Mouse (Mus musculus) heart, embryonic 11.5 days (tissue): ENCODE measurements around the gene Ryk. TPM values are rescaled to one million over a fixed set of nuclear protein-coding genes. Genes with fewer than 3 reads are reported as not detected.
"Not testable (repeated sequence)": the region's sequence is repeated elsewhere in the genome, so short reads cannot be mapped to it uniquely, and the experiment has no call there.

Source experiments
- ATAC-seq: fragments of 200-750 bp; cut with Nextera tagmentation; replicated peaks from 2 replicates; pipeline ENCODE4 v1.8.0; 2017; ENCODE audit warnings: moderate library complexity; ENCODE audit not compliant: insufficient number of reproducible peaks, low FRiP score, low TSS enrichment
- H3K27ac ChIP-seq: fragments of 300-500 bp; sonication (generic); 2 replicates; pipeline ENCODE4 v1.5.1; 2014; ENCODE audit warnings: mild to moderate bottlenecking, low read depth, low read length
- H3K27me3 ChIP-seq: fragments of 300-500 bp; sonication (generic); 2 replicates; pipeline ENCODE4 v1.6.1; 2014; ENCODE audit warnings: mild to moderate bottlenecking, low read length, mixed read lengths; ENCODE audit not compliant: control insufficient read depth, insufficient read depth
- H3K36me3 ChIP-seq: fragments of 300-500 bp; sonication (generic); 2 replicates; pipeline ENCODE4 v1.6.1; 2014; ENCODE audit warnings: mild to moderate bottlenecking, low read length, moderate library complexity, mixed read lengths; ENCODE audit not compliant: control insufficient read depth, insufficient read depth
- H3K4me1 ChIP-seq: fragments of 300-500 bp; sonication (generic); 2 replicates; pipeline ENCODE4 v1.6.1; 2014; ENCODE audit warnings: low read length; ENCODE audit not compliant: control insufficient read depth, insufficient read depth
- H3K4me2 ChIP-seq: fragments of 300-500 bp; sonication (generic); 2 replicates; pipeline ENCODE4 v1.6.1; 2014; ENCODE audit warnings: mild to moderate bottlenecking, moderate library complexity
- H3K4me3 ChIP-seq: fragments of 300-500 bp; sonication (generic); 2 replicates; pipeline ENCODE4 v1.5.1; 2014; ENCODE audit warnings: low read depth, low read length
- H3K9ac ChIP-seq: fragments of 300-500 bp; sonication (generic); 2 replicates; pipeline ENCODE4 v1.6.1; 2014; ENCODE audit warnings: mild to moderate bottlenecking, low read depth, low read length, moderate library complexity
- H3K9me3 ChIP-seq: fragments of 300-500 bp; sonication (generic); replicated peaks from 2 replicates; pipeline ENCODE4 v1.6.1; 2016; ENCODE audit warnings: low read length; ENCODE audit not compliant: control insufficient read depth
- WGBS: fragments of 180-500 bp; shearing (Covaris S2); extraction: QIAGEN DNeasy Blood & Tissue Kit; methylation state at CpG from one replicate; pipeline ENCODE4 v1.1.7; 2014; ENCODE audit not compliant: insufficient replicate concordance; 5-methylcytosine and 5-hydroxymethylcytosine counted together
- polyA plus RNA-seq: library from polyadenylated mRNA; unstranded; fragments of >200 nt; fragmentation: Nextera tagmentation; extraction: Ambion mirVana; gene quantifications from 2 replicates; pipeline ENCODE4 v1.2.1, GENCODE M21; 2014

Gene Ryk
- polyA plus RNA-seq, 1 experiment from 2014 or later, result 20.4 TPM

- whole genome bisulfite sequencing, result 85% methylated on average over 7 of the region's 7 CpGs
- H3K36me3 ChIP-seq, result peaks cover 31% of the 10 kb centered on the region
- H3K4me2 ChIP-seq, result no peak overlapping the region
These were observed 67.6 kb downstream of the Ryk start for GRCm38 (mm10) chr9:102902308-102902707.

DNA sequence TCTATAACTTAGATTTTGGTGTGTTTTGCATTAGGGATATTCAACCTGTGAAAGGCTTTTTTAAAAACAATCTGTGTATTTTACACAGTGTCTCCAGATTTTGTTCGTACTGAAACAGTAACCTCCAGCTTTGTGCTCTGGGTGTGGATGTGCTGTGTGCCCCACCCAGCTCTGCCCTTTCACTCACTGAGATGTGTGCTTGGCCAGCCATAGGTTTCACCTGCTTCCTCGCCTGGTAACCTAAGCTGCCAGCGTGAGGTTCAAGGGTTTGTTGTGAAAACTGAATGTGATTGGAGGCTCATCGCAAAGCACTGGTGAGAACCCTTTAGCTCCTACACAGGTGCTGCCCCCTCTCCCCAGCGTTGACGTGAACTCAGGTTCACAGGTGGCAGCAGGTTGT, 70.2 kb downstream of the Ryk start:
- Histone ChIP-seq H3K27ac (no peak overlapping the region), H3K4me2 (no peak overlapping the region), H3K27me3 (no peaks in the 10 kb centered on the region), H3K36me3 (peaks cover 25% of the 10 kb centered on the region), H3K4me3 (no peak overlapping the region), H3K9ac (no peak overlapping the region), H3K4me1 (no peaks in the 10 kb centered on the region), H3K9me3 (no peaks in the 10 kb centered on the region)
- no peak for ATAC-seq
- WGBS, result 86% methylated on average over 6 of the region's 6 CpGs

More at GRCm38 (mm10) chr9:102902308-102902707, 67.6 kb downstream of the Ryk start:
- H3K4me1 ChIP-seq, result no peaks in the 10 kb centered on the region
- no peak overlapping the region for H3K4me3 ChIP-seq
- H3K27me3 ChIP-seq, result no peaks in the 10 kb centered on the region
- H3K27ac ChIP-seq, result no peak overlapping the region
- no peak for ATAC-seq
- no peaks in the 10 kb centered on the region for H3K9me3 ChIP-seq
- H3K9ac ChIP-seq, result no peak overlapping the region

DNA sequence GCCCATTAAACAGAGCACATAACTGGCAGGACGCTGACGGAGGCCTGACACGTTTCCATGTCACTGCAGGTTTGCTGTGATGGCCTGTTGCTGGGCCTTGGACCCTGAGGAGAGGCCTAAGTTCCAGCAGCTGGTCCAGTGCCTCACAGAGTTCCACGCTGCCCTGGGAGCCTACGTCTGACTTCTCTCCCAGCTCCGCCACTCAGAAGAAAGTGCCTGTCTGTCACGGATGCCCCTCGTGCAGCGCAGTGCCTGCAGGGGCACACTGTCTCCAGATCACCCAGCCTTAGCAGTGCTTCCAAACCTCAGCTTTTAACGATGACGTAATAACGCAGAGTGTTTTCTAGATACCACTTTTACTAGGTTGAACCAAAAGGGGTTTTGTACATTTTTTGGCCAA, 72.1 kb downstream of the Ryk start:
- no peak overlapping the region for H3K9ac ChIP-seq
- peaks cover 31% of the 10 kb centered on the region for H3K36me3 ChIP-seq
- no peaks in the 10 kb centered on the region for H3K9me3 ChIP-seq
- ATAC-seq, result no peak
- H3K27ac ChIP-seq, result no peak overlapping the region
- 83% methylated on average over 12 of the region's 12 CpGs for WGBS
- no peaks in the 10 kb centered on the region for H3K4me1 ChIP-seq
- no peak overlapping the region for H3K4me2 ChIP-seq
- H3K27me3 ChIP-seq, result no peaks in the 10 kb centered on the region
- no peak overlapping the region for H3K4me3 ChIP-seq

DNA sequence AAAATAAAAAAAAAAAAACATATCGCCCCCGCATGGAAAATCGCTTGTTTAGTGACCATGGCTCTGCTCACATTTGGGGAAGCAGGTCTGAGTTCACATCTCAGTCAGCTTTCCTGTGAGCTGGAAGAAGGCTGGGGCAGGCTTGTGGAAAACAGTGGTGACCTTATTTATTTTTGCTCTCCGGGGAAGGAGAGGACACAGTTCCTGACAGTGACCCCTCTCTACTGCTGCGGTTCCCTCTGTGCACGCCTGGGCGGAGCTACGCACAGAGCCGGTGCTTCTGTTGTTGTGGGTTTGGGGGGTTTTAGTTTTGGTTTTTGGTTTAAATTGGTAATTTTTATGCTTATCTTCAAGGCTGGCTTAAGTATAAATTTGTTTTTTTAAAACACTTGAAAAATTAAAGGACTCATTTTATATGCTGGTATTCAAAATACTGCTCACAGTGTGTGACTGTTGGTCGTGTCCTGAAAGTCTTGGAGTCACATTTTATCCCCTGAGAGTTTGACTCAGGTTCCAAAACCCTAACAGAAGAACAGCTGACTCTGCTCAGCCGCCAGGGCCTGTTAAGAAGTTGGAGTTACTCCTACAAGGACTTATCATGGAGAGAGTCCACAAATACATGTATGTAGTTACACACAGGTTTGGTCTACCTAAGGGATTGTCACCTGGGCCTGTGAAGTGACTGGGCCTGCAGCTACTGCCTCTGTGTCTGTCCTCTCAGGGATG, 73.0 kb downstream of the Ryk start:
- ATAC-seq, result no peak
- Histone ChIP-seq H3K4me3 (no peak overlapping the region), H3K27me3 (no peaks in the 10 kb centered on the region), H3K36me3 (peaks cover 31% of the 10 kb centered on the region), H3K27ac (no peak overlapping the region), H3K9me3 (no peaks in the 10 kb centered on the region), H3K4me1 (no peaks in the 10 kb centered on the region), H3K4me2 (no peak overlapping the region), H3K9ac (no peak overlapping the region)
- 89% methylated on average over 11 of the region's 11 CpGs for WGBS

DNA sequence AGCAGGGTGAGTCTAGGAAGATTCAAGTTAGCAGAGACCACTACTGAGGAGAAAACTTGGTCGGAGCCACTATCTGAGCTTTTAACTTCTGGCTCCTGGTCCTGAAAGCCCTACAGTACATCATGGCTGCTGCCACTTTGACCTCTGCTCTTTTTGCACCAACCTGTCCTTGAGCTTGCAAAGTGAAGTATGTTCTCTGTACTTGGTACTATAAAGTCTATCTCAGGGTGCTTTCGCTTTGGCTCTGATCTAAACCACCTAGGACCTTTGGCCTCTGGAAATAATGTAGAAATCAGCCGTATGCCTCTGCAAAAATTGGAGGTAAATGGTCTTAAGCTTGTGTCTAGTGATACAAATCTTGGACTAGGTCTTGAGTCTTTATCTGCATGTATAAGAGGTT, 76.8 kb downstream of the Ryk start:
- WGBS, result 92% methylated on average over 3 of the region's 3 CpGs
- Histone ChIP-seq H3K36me3 (peaks cover 17% of the 10 kb centered on the region), H3K9ac (no peak overlapping the region), H3K9me3 (no peaks in the 10 kb centered on the region), H3K27ac (no peak overlapping the region), H3K4me2 (no peak overlapping the region), H3K4me3 (no peak overlapping the region), H3K4me1 (peaks cover 16% of the 10 kb centered on the region), H3K27me3 (no peaks in the 10 kb centered on the region)
- no peak for ATAC-seq

GRCm38 (mm10) chr9:102912516-102913035, 77.9 kb downstream of the Ryk start:
- WGBS, result 92% methylated on average over 10 of the region's 10 CpGs
- peaks cover 14% of the 10 kb centered on the region for H3K36me3 ChIP-seq
- ATAC-seq, result no peak
- no peak overlapping the region for H3K27ac ChIP-seq
- no peak overlapping the region for H3K9ac ChIP-seq
- no peaks in the 10 kb centered on the region for H3K27me3 ChIP-seq
- H3K4me3 ChIP-seq, result no peak overlapping the region
- H3K4me1 ChIP-seq, result peaks cover 16% of the 10 kb centered on the region
- H3K4me2 ChIP-seq, result no peak overlapping the region
- H3K9me3 ChIP-seq, result no peaks in the 10 kb centered on the region

DNA sequence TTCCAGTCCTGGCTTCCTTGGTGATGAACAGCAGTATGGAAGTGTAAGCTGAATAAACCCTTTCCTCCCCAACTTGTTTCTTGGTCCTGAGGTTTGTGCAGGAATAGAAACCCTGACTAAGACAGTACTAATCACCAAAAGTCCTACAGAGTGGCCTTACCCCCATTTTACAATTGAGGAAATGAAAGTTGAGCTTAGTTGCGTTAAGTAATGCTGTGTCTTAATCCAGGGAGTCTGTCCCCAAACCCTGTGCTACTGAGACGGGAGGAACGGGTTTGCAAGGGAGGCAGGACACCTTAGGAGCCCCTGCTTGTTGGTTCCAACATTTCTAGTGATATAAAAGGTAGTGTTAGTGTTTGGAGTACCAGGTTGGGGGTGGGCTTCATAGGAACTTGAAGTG, 78.9 kb downstream of the Ryk start:
- 86% methylated on average over 3 of the region's 3 CpGs for WGBS
- not testable (repeated sequence) for H3K27me3 ChIP-seq, ATAC-seq, H3K4me3 ChIP-seq, H3K9ac ChIP-seq, H3K4me2 ChIP-seq, H3K9me3 ChIP-seq, H3K36me3 ChIP-seq, H3K27ac ChIP-seq
- peaks cover 16% of the 10 kb centered on the region for H3K4me1 ChIP-seq

DNA sequence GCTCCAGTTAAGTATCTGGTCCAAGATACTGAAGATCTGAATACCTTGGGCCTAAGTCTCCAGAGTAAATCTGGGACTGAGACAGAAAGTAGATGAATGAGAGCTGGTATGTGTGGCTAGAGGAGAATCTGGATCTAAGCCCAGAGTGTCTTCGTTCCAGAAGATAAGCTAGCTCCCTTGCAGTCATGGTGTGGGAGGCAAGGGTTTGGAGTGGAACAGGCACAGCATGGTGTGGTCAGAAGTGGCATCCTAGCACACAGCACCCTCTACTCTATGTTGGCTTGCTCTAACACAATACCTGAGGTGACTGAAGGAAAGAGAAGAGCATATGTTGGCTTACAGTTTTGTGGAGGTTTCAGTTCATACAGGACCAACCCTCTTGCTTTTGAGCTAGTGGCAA, 79.9 kb downstream of the Ryk start:
- Histone ChIP-seq H3K9me3 (no peaks in the 10 kb centered on the region), H3K4me1 (peaks cover 16% of the 10 kb centered on the region), H3K27ac (no peak overlapping the region), H3K4me3 (no peak overlapping the region), H3K36me3 (peaks cover 6% of the 10 kb centered on the region; the same call in 1 of the 2 replicates), H3K9ac (no peak overlapping the region), H3K27me3 (no peaks in the 10 kb centered on the region), H3K4me2 (no peak overlapping the region)
- WGBS, result 42% methylated on average over 1 of the region's 1 CpGs
- no peak for ATAC-seq
